Mouse (Mus musculus) layer of hippocampus, postnatal 25 days (tissue): ENCODE measurements around the gene Ddc. TPM values are rescaled to one million over a fixed set of nuclear protein-coding genes. Genes with fewer than 3 reads are reported as not detected.

ENCODE experiments used
- DNase-seq, 2 experiments: peaks; one replicate each; pipeline ENCODE4 v3.0.0; 2022; ENCODE audit warnings: mixed read lengths in 2 of 2, low spot score in 1 of 2; ENCODE audit errors: extremely low spot score in 1 of 2
- total RNA-seq, 2 experiments: library from RNA; stranded (reverse); gene quantifications; 2 replicates each; pipeline ENCODE4 v1.2.3; 2021

Ddc gene
- total RNA-seq, 2 experiments from 2014 or later, result 11.8 to 12.2 TPM

DNA sequence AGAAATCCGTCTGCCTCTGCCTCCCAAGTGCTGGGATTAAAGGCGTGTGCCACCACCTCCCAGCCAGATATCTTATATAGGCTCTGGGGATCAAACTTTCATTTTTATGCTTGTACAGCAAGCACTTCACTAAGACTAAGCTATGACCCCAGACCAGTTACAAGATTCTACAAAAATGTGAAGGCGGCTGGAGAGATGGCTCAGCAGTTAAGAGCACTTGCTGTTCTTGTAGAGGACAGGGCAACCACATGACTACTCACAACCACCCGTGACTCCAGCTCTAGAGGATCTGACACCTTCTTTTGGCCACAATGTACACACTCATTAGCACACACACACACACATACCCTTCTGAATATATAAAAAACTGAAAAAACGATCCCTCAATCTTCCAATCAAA is 93.5 kb downstream of the Ddc start:
- no peak for DNase-seq

DNA sequence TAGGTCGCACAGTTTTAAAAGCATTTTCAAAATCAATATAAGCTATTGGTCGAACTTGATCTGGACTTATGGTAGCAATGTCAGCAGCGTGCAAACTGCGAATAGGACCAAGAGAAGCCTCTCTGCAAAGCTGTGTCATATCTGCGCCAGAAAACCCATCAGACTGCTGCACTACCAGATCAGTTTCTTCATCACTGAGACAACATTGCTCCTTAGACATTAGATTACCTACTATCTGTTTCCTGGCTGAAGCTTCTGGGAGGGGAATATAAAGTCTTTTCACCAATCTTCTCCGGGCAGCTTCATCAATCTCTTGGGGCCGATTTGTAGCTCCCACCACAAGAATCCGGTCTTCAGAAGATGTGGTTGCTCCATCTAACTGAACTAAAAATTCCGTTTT is 96.9 kb downstream of the Ddc start:
- DNase-seq, result no peak

- no peak for DNase-seq
These were observed 97.6 kb downstream of the Ddc start for GRCm38 (mm10) chr11:11800304-11800703.

- no peak for DNase-seq
These were observed 99.3 kb downstream of the Ddc start for GRCm38 (mm10) chr11:11798690-11799089.

DNA sequence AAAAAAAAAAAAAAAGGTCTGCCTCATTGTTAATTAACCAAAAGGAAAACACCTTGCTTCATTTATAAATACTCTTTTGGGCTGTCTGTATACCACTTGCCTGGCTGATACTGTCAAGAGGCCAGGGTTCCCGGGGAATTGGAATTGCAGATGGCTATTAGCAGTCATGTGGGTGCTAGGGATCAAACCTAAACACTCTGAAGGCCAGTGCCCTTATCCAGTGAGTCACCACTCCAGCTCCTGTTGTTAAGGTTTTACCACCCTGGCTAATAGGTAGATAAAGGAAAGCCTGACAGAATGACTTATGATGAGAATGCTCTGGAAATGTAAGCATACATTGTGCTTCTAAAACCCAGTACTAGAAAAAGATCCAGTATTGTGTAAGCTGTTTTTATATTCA is 103.3 kb downstream of the Ddc start:
- no peak for DNase-seq

DNA sequence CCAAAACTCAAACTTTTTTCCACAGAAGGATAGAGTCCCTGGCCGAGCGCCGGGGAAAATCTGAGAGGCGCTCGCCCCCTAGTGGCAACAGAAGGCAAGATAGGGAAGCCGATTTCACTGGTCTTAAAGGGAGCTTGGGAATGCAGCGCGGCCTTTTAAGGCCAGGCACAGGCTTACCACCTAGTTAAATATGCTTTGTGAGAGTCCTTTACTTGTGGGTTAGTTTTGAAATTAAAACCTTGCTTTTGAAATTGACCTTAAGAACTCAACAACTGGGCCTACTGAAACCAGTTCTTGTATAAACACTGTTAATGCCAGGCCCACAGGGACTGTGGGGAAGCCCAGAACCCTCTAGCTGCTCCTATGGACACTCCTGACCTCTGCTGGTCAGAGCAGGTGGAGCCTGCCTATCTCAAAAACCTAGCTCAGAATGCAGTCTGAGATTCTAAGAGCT is 109.4 kb downstream of the Ddc start:
- DNase-seq, result peak; percentile 72 to 89

DNA sequence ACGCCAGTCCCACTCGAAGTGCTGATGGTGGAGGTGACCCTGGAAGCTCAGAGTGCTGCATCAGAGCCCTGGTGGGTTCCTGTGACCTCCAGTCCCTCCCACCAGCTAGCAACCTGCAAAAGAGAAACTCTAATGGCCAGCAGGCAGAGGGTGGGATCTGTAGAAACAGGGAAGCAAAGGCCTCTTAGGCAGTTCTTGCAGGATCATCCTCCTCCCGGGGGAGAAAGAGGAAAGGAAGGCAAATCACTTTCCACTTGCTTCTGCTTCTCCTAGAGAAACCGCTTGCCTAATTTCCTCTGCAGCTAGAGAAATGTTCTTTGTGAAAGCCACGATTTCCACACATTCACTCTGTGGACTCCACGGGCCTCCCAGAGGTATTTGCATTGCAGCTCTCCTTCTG is 112.5 kb downstream of the Ddc start:
- DNase-seq, result no peak

- no peak for DNase-seq
These were observed 116.2 kb downstream of the Ddc start for GRCm38 (mm10) chr11:11781728-11782127.

DNA sequence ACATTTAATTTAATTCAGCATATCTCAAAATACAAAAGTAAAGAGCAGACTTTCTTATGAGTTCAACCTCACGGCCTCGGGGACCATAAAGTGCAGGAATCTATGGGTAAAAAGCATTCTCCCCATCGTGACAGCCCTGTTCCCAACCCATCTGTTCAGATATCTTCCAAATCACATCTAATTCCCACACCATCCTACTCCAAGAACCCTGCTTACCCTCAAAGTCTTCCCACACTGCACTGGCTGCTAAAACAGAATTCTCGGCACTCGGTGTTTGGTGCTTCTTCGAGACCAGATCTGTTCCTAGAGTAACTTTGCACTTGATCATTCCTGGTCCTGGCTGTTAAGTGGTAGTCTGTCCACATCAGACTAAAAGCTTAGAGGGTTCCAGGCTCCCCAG is 119.6 kb downstream of the Ddc start:
- no peak for DNase-seq

DNA sequence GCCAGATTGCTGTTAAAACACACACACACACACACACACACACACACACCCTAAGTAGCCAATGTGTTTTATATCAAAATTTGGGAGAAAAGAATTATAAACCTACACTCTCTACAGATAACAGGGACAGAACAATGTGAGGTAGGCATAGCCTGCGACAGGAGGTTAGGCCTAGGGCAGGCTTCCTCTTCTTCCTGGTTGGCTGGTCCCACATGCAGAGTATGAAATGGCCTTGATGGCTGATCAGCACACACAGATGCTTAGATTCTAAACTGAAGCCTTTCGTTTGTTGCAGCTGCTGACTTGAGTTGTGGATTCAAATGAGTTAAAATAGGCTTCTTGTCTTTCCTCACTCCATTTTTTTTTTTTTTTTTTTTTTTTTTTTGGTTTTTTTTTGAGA is 120.1 kb downstream of the Ddc start:
- DNase-seq, result no peak

DNA sequence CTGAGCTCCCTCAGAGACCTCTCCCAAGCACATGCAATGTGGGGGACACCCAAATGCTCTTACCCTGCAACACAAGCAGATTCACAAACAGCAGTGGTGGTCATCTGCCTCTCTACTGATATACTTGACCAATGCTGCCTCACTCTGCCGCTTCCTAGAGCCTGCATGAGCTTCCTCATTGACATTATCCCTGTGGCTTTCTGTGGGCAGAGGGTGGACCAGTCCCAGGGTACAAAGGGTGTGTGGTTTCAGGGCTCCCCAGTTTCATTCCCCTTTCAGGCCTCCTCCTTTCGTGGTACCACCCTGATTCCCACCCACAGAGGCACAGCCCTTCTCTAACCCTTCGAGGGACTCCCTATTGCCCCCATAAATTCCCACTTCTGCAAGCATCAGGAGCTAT is 120.7 kb downstream of the Ddc start:
- no peak for DNase-seq

DNA sequence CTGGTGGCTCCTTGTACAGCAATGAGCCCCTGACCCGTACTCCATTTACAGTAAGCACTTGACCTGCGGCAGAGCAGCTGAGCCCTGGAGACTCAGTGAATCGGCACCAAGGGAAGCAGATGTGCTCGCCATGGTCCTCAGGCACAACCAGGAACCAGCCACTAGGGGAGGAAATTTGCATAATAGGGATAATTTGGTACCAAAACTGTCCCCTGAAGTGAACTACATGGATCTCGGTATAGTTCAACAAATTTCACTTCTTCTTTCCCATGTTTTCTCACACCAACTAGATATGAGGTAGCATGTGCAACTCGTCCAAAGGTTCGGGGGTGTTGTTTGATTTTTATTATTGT is 121.1 kb downstream of the Ddc start:
- DNase-seq, result no peak

- no peak for DNase-seq
These were observed 121.7 kb downstream of the Ddc start for GRCm38 (mm10) chr11:11776071-11776821.

DNA sequence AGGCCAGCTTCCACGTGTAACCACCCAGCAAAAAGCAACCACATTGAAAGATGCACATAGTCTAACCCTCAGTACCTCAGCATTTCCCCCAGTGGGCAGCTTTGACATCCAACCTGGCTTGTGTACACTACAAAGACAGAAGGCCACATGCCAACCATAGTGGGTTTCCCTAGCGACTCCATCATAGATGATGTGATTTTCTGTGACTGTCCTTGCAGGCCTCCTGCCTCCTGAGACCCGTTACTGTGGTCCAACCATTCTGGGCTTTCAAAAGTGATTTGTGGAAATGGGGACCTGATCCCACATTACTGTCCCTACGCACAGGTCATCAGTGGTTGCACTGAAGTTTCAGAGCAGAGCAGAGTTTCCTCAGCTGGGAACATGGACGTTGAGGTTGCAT is 123.1 kb downstream of the Ddc start:
- no peak for DNase-seq

DNA sequence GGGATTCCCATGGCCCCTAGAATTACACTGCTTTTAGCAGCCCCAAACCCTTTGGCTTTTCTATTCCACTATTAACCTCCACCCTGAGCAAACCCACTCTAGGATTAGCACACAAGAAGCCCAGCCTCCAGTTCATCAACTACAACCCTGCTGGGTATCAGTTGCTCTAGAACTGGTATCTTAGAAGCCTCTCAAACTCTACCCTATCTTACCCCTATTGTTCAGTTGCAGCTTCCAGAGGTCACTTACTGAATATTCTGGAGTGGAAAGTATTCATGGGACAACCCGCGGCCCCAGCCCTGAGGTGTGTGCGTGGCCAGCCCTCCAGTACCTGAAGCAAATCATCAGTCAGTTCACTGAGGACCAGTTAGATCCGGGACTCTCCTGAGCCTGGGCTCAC is 123.6 kb downstream of the Ddc start:
- DNase-seq, result no peak

DNA sequence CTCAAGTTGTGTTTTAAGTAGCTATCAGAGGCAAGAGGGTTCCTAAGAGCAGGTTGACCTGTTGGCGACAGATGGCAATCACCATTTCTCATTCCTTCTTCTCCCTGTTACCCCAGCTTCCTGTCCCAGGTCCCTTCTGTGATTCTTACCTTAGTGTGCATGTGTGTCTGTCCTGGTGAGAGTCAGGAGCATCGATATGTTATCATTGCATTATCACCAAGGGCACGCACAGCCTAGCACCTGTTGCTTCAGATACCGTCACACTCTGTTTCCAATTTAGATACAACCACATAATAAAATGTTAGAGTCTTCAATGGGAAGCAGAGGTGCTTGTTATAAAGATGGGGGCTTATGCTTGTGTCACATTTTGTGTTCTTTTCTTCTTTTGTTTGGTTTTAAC is 125.7 kb downstream of the Ddc start:
- no peak for DNase-seq

- no peak for DNase-seq
These were observed 127.3 kb downstream of the Ddc start for GRCm38 (mm10) chr11:11770691-11771090.

DNA sequence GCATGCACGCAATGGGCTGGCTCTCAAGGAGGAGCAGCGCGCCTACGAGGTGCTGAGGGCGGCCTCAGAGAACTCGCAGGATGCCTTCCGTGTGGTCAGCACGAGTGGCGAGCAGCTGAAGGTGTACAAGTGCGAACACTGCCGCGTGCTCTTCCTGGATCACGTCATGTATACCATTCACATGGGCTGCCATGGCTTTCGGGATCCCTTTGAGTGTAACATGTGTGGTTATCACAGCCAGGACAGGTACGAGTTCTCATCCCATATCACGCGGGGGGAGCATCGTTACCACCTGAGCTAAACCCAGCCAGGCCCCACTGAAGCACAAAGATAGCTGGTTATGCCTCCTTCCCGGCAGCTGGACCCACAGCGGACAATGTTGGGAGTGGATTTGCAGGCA is 128.7 kb downstream of the Ddc start:
- DNase-seq, result no peak

DNA sequence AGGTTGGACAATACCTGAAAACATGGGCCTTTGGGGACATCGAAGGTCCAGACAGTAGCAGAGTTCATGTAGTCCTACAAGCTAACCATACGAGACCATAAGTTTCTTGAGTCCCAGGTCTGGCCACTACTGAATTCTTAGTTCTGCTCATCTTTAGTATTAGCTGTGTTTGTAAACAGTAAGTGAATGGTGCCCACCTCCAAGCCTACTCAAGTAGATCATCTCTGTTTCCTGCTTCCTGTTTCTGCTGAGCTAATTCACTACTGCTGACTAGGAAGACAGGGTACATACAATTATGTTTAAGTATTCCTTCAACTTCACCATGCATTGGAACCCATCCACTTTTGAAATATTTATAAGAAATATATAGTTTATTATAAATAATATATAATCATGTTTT is 129.9 kb downstream of the Ddc start:
- no peak for DNase-seq

- no peak for DNase-seq
These were observed 131.2 kb downstream of the Ddc start for GRCm38 (mm10) chr11:11766736-11767135.

DNA sequence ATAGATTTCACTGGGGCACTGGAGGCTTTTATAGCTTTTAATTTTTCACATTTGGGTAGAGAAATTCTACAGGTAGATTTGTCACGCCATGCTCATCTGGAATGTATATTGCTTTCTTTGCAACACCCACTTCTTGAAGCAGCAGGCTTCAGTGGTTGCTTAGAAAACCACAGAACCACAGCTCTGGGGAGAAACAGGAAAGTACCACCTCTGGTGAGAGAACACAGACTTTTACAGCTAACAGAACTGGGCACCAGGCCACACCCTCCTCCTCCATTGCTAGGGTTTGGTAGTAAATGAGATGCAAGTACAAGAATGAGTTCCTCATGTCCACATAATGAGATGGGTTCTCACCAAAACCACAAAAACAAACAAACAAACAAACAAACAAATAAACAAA is 131.8 kb downstream of the Ddc start:
- DNase-seq, result no peak

- DNase-seq, result no peak
These were observed 132.5 kb downstream of the Ddc start for GRCm38 (mm10) chr11:11765414-11765813.
